Mouse (Mus musculus) heart, adult 2 months (tissue): Measurements from ENCODE around the gene Akap9.

Source experiments
- EP300 ChIP-seq: fragments of 200-500 bp; IDR thresholded peaks from 2 replicates; pipeline ENCODE4 v1.6.1; 2011; ENCODE audit warnings: low read depth, low read length, control low read depth; ENCODE audit not compliant: insufficient read depth
- POLR2A ChIP-seq: fragments of 200-500 bp; IDR thresholded peaks from 2 replicates; pipeline ENCODE4 v1.6.1; 2011; ENCODE audit warnings: mild to moderate bottlenecking, low read depth, low read length, control low read depth; ENCODE audit not compliant: insufficient read depth

- TF ChIP-seq EP300, result no peak
- TF ChIP-seq POLR2A, result no peak
These were observed 43.1 kb downstream of the Akap9 start for GRCm38 (mm10) chr5:3970936-3971335.
